Mouse (Mus musculus): Measurements from ENCODE around the gene Rbms3. TPM values are rescaled to one million over a fixed set of nuclear protein-coding genes. Genes with fewer than 3 reads are reported as not detected.
A peak's percentile ranks its signal among the peaks of the same experiment; 100 is the strongest.

Gene Rbms3
- polyA plus RNA-seq, 1 experiment from 2014 or later = 48.9 TPM

DNA sequence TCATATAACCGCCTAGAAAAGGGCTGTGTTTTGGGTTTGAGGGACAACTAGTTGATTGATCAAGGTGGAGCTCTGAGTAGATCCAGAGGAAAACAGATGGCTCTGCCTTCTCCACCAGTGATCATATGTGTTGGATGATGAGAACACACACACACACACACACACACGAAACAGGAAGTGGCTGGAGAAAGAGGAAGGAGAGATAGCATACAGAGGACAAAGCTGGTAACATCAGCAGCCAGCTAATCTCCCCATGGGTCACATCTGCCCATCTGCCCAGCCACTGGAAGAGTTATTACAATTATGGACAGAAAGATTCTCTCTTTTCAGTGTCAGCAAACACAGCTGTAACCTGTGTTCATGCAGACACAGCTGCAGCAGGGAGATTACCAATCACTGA is 816.3 kb downstream of the Rbms3 start:
- Histone ChIP-seq H3K9me3 (ENCODE audit: low read length) (no peaks in the 10 kb centered on the region), H3K4me2 (replicated peaks; ENCODE audit: low read depth, low read length) (no peak overlapping the region), H3K27me3 (replicated peaks; ENCODE audit: insufficient read depth, low read length) (no peaks in the 10 kb centered on the region), H3K4me3 (ENCODE audit: low read depth, low read length) (no peak overlapping the region), H3K4me1 (ENCODE audit: insufficient read depth, low read depth, low read length) (no peaks in the 10 kb centered on the region), H3K36me3 (ENCODE audit: insufficient read depth, low read length) (no peaks in the 10 kb centered on the region), H3K27ac (ENCODE audit: low read length) (no peak overlapping the region), H3K9ac (replicated peaks; ENCODE audit: low read depth) (no peak overlapping the region)
- TF ChIP-seq EP300 (IDR thresholded peaks at IDR 0.05) = no peak
- no peak for TF ChIP-seq CTCF (IDR thresholded peaks at IDR 0.05)
- DNase-seq (ENCODE audit: low spot score) (no peak), ATAC-seq (no peak)
- WGBS = 45% methylated on average over 2 of the region's 2 CpGs

DNA sequence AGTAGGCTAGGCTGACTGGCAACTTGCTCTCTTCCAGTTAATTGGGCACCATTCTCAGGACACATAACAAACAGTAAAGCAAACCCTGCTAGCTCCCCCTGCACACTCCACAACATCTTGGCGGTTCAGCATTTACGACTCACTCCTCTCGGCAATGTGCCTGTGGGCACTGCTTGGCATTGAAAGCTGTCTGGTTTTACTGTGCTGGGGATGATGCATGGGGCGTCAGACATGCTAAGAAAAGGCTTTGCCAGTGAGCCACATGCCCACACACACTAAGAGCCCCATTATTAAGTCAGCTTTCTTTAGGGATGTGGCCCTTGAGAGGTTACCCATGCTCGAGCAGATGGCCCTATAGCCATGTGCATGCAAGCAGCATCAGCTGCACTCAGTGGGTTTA is 820.5 kb downstream of the Rbms3 start:
- H3K27me3 ChIP-seq (replicated peaks; ENCODE audit: insufficient read depth, low read length) = no peaks in the 10 kb centered on the region
- DNase-seq (ENCODE audit: low spot score) = no peak
- H3K4me1 ChIP-seq (ENCODE audit: insufficient read depth, low read depth, low read length) = peaks cover 3% of the 10 kb centered on the region; the same call in 1 of the 2 replicates
- no peak overlapping the region for H3K4me3 ChIP-seq (ENCODE audit: low read depth, low read length)
- H3K27ac ChIP-seq (ENCODE audit: low read length) = no peak overlapping the region
- 84% methylated on average over 5 of the region's 5 CpGs for WGBS
- no peak for ATAC-seq
- no peak for TF ChIP-seq EP300 (IDR thresholded peaks at IDR 0.05)
- TF ChIP-seq CTCF (IDR thresholded peaks at IDR 0.05) = no peak
- no peak overlapping the region for H3K4me2 ChIP-seq (replicated peaks; ENCODE audit: low read depth, low read length)
- H3K9me3 ChIP-seq (ENCODE audit: low read length) = no peaks in the 10 kb centered on the region
- no peaks in the 10 kb centered on the region for H3K36me3 ChIP-seq (ENCODE audit: insufficient read depth, low read length)
- H3K9ac ChIP-seq (replicated peaks; ENCODE audit: low read depth) = no peak overlapping the region

DNA sequence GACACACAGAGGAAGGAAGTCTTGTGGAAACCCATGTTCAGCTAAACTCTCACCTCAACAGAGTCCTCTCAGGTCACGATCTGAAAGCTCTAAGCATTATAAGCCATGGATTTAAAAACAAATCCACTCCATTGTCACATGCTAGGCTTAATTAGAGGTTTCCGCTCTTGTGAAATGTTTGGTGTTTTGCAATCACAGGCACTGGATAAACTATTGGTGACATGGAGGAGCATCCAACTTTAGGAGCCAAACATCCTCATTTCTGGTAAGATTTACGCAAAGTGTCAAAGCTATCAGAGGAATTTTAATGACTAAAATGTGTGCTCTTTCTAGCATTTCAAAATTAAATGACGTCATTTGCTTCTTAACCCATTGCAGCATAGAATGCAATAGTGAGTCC is 821.3 kb downstream of the Rbms3 start:
- Histone ChIP-seq H3K4me2 (replicated peaks; ENCODE audit: low read depth, low read length) (no peak overlapping the region), H3K36me3 (ENCODE audit: insufficient read depth, low read length) (no peaks in the 10 kb centered on the region), H3K27me3 (replicated peaks; ENCODE audit: insufficient read depth, low read length) (no peaks in the 10 kb centered on the region), H3K4me1 (ENCODE audit: insufficient read depth, low read depth, low read length) (peaks cover 3% of the 10 kb centered on the region; the same call in 1 of the 2 replicates), H3K4me3 (ENCODE audit: low read depth, low read length) (no peak overlapping the region), H3K27ac (ENCODE audit: low read length) (peak overlapping the region; percentile 52; the same call in 1 of the 2 replicates), H3K9ac (replicated peaks; ENCODE audit: low read depth) (no peak overlapping the region), H3K9me3 (ENCODE audit: low read length) (no peaks in the 10 kb centered on the region)
- WGBS = 53% methylated on average over 4 of the region's 4 CpGs
- TF ChIP-seq EP300 (IDR thresholded peaks at IDR 0.05) (peak; percentile 83), CTCF (IDR thresholded peaks at IDR 0.05) (no peak)
- ATAC-seq (peak; percentile 73), DNase-seq (ENCODE audit: low spot score) (peak; percentile 80)

DNA sequence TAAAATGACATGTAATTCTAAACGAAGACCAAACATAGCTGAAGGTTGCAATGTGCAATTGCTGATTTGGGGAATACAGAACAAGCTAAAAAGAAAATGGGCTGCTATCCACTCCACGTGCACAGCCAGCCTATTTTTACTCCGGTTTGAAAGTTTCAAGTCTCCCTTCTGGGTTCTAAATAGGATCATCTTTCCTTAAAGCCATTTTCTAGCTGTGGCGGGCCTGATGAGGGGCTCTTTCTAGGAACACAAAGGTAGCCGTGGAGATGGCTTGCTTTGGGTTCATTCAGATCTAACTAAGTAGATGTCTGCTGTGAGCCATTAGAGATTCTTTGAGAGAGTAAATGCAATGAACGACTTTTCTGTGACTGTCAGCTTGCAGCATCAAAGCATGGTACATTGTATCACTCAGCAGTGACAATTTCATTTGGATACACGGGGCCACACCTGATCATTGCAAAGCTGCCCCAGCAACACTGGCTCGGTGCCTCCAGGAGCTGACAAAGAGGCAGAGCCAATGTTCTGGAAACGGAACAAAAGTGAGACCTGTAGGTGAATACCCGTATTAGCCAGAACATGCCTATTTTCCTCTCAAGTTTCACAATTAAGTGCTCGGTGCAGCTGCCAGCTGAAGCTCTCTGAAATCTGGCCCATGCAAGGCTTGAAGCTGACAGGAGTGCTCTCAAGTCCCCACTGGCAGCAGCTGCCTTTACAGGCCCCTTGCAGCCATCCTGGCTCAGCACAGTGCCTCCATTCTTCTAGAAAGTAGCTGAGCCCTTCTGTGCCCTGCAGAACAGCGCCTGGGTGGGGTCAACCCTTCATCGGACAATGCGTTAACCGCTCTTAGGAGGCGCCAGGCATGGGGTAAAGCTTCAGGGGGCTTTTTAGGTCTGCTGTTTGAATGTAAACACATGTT is 822.3 kb downstream of the Rbms3 start:
- ATAC-seq (peak; percentile 73), DNase-seq (ENCODE audit: low spot score) (peak; percentile 75)
- no peak overlapping the region for H3K4me3 ChIP-seq (ENCODE audit: low read depth, low read length)
- H3K27me3 ChIP-seq (replicated peaks; ENCODE audit: insufficient read depth, low read length) = no peaks in the 10 kb centered on the region
- no peak overlapping the region for H3K9ac ChIP-seq (replicated peaks; ENCODE audit: low read depth)
- TF ChIP-seq CTCF (IDR thresholded peaks at IDR 0.05) = peak; percentile 16
- no peak for TF ChIP-seq EP300 (IDR thresholded peaks at IDR 0.05)
- peak overlapping the region; percentile 52 for H3K27ac ChIP-seq (ENCODE audit: low read length)
- H3K4me1 ChIP-seq (ENCODE audit: insufficient read depth, low read depth, low read length) = peaks cover 3% of the 10 kb centered on the region; the same call in 1 of the 2 replicates
- 38% methylated on average over 16 of the region's 16 CpGs for WGBS
- no peaks in the 10 kb centered on the region for H3K36me3 ChIP-seq (ENCODE audit: insufficient read depth, low read length)
- no peaks in the 10 kb centered on the region for H3K9me3 ChIP-seq (ENCODE audit: low read length)
- H3K4me2 ChIP-seq (replicated peaks; ENCODE audit: low read depth, low read length) = no peak overlapping the region

DNA sequence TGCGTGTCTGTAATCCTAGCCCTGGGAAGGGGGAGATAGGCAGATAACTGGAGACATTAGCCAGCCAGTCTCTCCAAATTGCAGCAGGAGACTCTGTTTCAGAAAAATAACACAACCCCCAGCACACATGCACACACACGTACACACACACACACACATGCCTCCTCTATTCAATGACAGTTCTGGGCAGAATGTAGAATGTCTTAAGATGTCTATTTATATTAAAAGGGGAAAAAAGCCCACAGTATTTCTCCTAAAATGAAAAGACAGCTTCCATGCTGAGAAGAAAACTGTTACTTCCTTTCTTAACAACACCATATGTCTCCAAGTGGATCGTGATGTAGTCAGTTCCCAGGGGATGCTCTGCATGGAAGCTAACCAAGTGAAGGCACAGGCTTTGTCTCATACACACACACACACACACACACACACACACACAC is 826.4 kb downstream of the Rbms3 start:
- H3K9ac ChIP-seq (replicated peaks; ENCODE audit: low read depth) = no peak overlapping the region
- ATAC-seq = peak; percentile 19; the same call in 1 of the 2 replicates

DNA sequence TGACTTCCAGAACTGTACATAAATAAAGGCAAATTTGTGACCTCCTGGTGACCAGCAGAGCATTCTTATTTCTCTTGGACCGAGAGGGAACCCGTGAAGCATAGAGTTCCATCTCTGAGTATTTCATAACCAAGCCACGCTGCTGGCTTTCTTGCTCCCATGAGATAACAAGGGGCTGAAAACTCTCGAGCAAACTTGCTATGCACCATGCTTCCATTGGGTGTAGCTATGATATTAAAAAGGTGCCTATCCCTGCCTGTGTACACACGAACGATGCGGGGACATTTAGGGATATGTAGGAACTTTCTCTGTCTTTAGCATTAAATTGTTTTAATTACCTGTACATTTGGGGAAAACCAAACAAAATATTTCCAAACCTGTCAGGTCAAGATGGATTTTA is 827.1 kb downstream of the Rbms3 start:
- 56% methylated on average over 7 of the region's 7 CpGs for WGBS
- peak; percentile 28 for DNase-seq (ENCODE audit: low spot score)
- Histone ChIP-seq H3K36me3 (ENCODE audit: insufficient read depth, low read length) (no peaks in the 10 kb centered on the region), H3K9ac (replicated peaks; ENCODE audit: low read depth) (no peak overlapping the region), H3K4me2 (replicated peaks; ENCODE audit: low read depth, low read length) (no peak overlapping the region), H3K27ac (ENCODE audit: low read length) (no peak overlapping the region), H3K4me1 (ENCODE audit: insufficient read depth, low read depth, low read length) (peaks cover 3% of the 10 kb centered on the region; the same call in 1 of the 2 replicates), H3K4me3 (ENCODE audit: low read depth, low read length) (no peak overlapping the region), H3K9me3 (ENCODE audit: low read length) (no peaks in the 10 kb centered on the region), H3K27me3 (replicated peaks; ENCODE audit: insufficient read depth, low read length) (no peaks in the 10 kb centered on the region)
- ATAC-seq = no peak
- TF ChIP-seq CTCF (IDR thresholded peaks at IDR 0.05) (peak; percentile 50), EP300 (IDR thresholded peaks at IDR 0.05) (no peak)

More for the DNA sequence above, 826.4 kb downstream of the Rbms3 start:
- no peak for TF ChIP-seq CTCF (IDR thresholded peaks at IDR 0.05)
- TF ChIP-seq EP300 (IDR thresholded peaks at IDR 0.05) = no peak
- 77% methylated on average over 3 of the region's 3 CpGs for WGBS
- no peak overlapping the region for H3K4me2 ChIP-seq (replicated peaks; ENCODE audit: low read depth, low read length)
- no peak overlapping the region for H3K27ac ChIP-seq (ENCODE audit: low read length)
- H3K4me3 ChIP-seq (ENCODE audit: low read depth, low read length) = no peak overlapping the region
- H3K4me1 ChIP-seq (ENCODE audit: insufficient read depth, low read depth, low read length) = peaks cover 3% of the 10 kb centered on the region; the same call in 1 of the 2 replicates
- H3K9me3 ChIP-seq (ENCODE audit: low read length) = no peaks in the 10 kb centered on the region
- DNase-seq (ENCODE audit: low spot score) = no peak
- H3K36me3 ChIP-seq (ENCODE audit: insufficient read depth, low read length) = no peaks in the 10 kb centered on the region
- no peaks in the 10 kb centered on the region for H3K27me3 ChIP-seq (replicated peaks; ENCODE audit: insufficient read depth, low read length)
